Mouse (Mus musculus) kidney, postnatal 25 days (tissue): ENCODE measurements at regions not wholly inside any gene's neighbourhood (a gene's known extent, or its start where the extent isn't known, plus 50 kb on each side); places are given as distances from the start of the nearest gene placed in this dataset.
A peak's percentile ranks its signal among the peaks of the same experiment; 100 is the strongest.

Experiments used
- DNase-seq, 2 experiments: peaks; one replicate each; pipeline ENCODE4 v3.0.0; 2021; ENCODE audit warnings: mixed read lengths in 2 of 2

DNA sequence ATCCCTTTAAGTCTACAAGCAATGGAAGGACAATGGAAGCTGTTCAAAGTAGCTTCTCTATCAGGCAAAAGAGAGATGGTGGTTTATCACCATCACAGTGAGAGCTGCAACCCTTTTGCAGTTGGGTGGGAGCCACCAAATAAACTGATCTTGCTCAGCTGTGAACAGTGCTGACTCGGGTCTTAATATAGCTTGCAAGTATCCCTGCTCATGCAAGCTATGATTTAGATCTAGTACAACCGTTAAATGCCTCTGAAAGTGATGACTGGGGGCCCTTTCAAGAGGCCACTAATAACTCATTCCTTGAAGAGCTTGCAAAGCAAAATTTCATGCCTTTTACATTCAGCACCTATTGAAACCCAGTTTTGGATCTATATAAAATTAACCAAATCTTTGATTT is 1154.5 kb upstream of the Lrrtm3 start:
- no peak for DNase-seq

DNA sequence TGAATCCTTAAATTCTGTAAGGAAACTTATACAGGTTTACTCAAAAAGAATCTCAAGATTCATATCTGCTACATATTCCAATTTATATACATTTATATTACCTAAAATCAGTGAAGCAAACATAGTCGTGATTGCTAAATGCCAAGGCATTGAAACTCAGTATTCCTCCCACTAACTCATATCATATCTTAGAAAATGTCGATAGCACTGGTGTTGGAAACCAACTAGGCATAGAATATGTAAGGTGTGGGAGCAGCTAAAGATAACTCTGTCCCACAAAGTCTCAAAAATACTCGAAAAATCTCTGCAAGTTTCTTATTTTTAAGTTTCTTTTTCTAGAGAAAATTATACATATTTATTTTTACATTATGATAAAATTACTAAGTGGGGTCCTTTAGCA is 1134.1 kb upstream of the Lrrtm3 start:
- no peak for DNase-seq

GRCm38 (mm10) chr10:65221181-65221580 is 1131.1 kb upstream of the Lrrtm3 start:
- no peak for DNase-seq

- DNase-seq: no peak
These were observed 1129.2 kb upstream of the Lrrtm3 start for GRCm38 (mm10) chr10:65219251-65219650.

DNA sequence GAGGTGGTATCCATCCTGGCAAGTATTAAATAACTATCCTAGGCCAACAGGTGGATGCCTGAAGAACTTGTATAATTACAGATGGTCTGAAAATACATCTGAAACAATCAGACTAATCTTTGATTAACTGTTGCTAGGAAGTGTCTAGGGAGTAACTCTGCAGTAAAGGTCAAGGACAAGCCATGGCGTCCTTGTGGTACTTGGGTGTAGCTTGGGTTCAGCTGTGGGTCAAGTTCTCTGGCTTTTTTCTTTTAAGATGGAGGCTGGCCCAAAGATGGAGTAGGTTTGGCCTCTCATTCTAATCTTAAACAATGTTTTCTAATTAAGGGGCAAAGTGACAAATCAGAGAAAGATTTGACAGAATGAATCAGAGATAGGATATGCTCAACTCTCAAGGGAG is 1126.1 kb upstream of the Lrrtm3 start:
- no peak for DNase-seq

- no peak for DNase-seq
These were observed 1125.1 kb upstream of the Lrrtm3 start for GRCm38 (mm10) chr10:65215206-65215605.

DNA sequence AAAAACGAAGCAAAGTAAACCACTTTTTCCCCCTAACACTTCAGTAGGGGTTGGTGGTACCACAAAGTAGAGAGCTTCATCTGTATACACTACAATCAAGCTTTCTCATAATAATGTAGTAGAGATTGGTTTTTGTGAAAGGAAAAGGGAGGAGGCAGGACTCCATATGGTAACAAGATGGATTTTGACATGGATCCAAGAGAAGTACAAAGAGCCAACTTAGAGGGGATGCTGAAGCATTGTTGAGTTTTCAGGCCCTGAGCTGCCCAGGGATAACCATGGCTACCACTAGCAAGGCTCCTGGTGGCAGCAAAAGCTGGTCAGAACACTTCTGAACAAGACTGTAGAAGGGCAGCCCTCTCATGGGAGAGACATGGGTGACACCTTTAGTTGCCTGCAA is 1093.6 kb upstream of the Lrrtm3 start:
- no peak for DNase-seq

DNA sequence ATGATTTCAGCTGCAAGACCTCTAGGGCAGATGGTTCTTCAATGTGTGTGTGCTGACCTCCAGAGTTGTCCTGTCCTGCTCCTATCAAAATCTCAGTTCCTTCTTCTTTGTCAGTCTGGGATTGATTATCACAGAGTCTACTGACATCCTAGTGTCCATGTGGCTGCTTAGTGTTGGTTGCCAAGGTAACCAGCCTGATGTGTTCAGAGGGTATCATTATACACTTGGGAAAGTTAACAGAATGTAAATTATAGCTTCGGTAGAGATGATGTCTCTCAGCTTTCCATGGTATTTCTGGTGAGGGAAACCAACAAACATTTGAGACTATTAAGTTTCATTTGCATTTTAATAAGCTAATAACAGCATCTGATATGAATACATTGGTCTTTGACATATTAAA is 1092.5 kb upstream of the Lrrtm3 start:
- no peak for DNase-seq

- DNase-seq: no peak
These were observed 1089.0 kb upstream of the Lrrtm3 start for GRCm38 (mm10) chr10:65179101-65179500.

- no peak for DNase-seq
These were observed 1064.1 kb upstream of the Lrrtm3 start for GRCm38 (mm10) chr10:65154131-65154530.

DNA sequence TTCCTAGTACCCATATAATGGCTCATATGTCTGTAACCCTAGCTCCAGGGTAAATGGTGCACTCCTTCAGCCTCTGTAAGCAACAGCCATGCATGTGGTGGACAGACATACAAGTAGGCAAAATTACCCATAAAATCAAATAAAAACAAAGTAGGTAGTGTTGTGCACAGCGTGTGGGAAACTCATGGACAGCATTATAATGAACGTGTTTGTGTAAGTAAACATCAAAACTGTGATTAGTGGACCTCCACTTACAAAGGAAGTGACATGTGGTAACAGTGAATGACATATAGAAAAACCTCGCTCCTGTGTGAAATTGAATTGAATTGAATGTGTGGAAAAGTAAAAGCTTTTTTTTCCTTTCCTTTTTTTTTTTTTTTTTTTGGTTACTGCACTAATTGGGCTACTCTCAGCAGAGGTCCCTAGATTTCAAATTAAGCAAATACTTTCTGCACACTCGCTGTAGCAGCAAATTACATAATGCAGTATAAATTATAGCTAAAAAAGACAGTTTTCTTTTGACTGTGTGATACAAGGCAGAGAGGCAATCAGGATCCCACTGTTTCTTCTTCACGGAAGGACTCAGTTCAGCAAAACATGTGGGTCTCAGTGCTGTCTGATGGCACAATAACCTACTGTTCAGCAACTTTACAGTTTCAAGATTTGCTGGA is 1035.0 kb upstream of the Lrrtm3 start:
- no peak for DNase-seq

GRCm38 (mm10) chr10:65118212-65118611 is 1028.1 kb upstream of the Lrrtm3 start:
- DNase-seq: no peak

DNA sequence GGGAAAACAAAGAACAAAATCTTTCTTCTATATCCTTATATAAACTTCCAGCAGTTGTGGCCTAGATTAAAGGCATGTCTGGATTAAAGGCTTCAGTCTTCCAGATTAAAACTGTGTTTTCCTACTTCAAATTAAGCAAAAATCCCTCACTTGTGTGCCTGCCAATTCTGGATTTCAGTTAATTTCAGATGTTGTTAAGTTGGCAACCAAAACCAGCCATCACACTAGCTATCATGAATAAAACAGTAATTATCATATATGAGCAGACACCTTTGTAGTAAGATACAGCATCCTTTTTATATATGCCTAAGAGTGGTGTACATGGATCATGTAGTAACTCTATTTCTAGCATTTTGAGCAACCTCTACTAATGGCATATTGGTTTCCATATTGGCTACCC is 1024.5 kb upstream of the Lrrtm3 start:
- no peak for DNase-seq

GRCm38 (mm10) chr10:65110729-65111128 is 1020.7 kb upstream of the Lrrtm3 start:
- no peak for DNase-seq

DNA sequence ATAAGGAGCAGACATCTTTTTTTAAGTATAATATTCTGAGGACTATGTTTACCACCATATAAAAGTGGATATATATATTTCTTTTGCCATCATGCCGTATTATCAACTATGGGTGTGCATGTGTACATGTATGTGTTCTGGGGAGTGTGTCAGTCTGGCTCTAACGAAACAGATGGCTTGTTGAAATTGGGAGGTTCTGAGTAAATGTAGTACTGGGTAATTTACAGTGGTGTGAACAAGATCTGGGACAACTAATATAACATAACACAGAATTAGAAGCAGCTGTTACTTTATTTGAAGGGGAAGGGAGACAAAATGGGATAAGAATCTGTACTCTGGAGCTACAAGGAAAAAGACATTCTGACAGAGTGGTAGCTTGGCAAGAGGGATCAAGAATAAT is 1017.3 kb upstream of the Lrrtm3 start:
- no peak for DNase-seq

GRCm38 (mm10) chr10:65084446-65084845 is 994.4 kb upstream of the Lrrtm3 start:
- DNase-seq: peak in 1 of 2 experiments; percentile 33

DNA sequence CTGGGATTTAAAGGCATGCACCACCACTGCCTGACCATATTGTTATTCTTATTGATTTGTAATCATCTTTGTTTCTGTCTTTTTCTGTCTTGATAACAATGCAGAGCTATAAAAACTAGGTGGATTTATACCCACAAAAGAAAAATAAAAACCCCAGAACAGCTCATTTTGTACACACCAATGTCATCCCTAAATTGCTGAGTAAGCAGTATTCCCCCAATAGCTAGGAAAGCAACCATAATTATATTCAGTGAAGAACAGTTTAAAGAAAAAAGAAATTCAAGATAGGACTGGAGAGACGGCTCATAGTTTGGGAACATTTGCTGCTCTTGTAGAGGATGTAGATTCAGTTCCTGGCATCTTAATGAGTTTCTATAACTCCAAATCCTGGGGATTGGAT is 991.6 kb upstream of the Lrrtm3 start:
- DNase-seq: no peak

DNA sequence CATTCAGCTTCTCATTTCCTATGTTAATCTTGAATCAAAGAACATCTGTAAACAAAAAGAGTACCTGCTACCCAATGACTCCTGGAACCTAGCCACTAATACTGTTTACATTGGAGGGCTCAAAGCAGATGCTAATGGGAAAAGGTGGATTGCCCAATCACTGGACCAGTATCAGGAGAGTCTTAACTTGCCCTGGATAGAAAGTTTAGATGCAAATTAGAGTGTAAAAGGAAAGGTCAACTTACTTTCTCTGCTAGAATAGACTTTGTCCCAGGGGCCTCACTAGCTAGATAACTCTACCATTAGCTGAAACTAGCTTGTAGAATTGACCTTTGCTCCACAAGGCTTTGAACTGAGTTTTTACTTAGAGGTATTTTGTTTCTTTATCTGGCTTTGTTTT is 968.0 kb upstream of the Lrrtm3 start:
- DNase-seq: peak in 1 of 2 experiments; percentile 8
